Mouse (Mus musculus): ENCODE results near the gene Ror2.
"Not testable (repeated sequence)": the region's sequence is repeated elsewhere in the genome, so short reads cannot be mapped to it uniquely, and the experiment has no call there.

Ror2 gene

DNA sequence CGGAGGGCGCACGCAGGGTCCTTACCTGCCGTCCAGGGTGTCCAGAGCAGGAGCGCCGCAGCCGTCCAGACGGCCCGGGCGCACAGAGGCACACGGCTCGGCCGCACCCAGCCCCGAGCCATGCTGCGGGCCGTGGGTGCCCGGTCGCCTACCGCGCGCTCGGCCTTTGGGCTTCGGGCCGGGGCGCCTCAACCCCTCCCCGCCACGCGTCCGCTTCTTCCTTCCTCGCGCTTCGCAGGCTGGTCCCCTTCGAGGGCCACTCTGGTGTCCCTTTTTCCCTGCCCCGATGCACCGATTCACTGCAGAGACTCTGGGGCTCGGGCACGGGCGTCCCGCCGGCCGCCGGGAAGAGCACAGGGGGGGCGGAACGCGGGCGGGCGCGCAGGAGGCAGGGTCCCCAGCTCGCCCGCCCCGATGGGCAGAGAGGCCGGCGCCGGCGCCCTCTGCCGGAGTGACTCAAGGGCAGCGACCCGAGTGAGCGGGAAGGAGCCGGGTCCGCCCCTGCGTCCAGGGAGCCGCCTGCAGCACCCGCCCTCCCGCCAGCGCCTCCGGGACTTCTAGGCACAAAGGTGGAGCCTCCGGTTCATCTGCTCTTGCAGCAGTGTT, at the start of gene Ror2:
Gene Ror2 (minus strand): TSS at position 369 of the 606 bp plus-strand sequence.
- peak; percentile 10 to 16 for DNase-seq

DNA sequence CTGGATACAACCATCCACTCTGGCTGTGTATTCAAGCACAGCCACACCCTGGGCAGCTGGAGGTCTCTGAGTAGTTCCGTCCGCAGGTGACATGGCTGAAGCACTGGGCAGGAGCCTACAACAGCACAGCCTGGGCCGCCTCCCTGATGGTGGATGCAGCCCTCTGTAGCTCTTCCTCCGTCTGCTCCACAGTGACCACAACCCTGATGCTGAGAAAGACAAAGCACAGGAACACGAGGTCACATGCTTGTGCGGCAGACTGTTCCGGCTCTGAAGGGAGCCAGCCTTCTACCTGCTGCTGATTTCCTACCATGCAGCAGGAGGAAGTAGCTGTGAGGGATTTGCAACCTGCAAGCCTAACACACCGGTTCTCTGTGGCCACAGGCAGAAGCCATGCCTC, 47.8 kb upstream of the Ror2 start:
- no peak for DNase-seq

DNA sequence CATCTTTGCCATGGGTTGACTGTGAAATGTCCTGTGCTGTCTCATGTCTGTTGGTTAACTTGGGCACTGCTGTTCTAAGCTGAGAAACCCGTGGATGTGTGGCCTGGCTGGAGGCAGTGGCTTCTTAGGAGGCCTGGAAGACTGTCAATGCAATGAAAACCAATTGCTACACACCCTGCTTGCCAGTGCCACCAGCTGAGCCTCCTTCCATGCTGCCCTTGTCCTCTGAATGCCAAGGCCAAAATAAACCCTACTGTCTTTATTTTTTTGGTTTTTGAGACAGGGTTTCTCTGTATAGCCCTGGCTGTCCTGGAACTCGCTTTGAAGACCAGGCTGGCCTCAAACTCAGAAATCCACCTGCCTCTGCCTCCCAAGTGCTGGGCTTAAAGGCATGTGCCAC, 44.3 kb upstream of the Ror2 start:
- DNase-seq: no peak

DNA sequence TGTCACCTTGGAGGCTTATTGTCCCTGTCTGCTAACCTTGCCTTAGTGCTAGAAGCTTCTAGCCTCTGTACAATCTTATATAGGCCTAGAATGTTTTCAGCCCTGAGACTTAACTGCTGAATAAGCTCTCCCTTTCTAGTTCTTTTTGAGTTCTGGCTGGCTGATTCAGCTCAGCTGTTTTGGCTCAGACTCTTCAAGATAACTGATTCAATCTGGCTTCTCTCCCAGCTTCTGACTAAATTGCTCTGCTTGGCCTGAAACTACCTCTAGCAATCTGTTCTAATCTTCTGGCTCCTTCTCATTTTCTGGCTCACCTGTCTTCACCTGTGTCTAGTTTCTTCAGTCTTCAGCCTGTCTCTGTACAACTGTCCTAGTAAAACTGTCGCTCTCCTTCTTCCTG, 39.6 kb upstream of the Ror2 start:
- DNase-seq: no peak

DNA sequence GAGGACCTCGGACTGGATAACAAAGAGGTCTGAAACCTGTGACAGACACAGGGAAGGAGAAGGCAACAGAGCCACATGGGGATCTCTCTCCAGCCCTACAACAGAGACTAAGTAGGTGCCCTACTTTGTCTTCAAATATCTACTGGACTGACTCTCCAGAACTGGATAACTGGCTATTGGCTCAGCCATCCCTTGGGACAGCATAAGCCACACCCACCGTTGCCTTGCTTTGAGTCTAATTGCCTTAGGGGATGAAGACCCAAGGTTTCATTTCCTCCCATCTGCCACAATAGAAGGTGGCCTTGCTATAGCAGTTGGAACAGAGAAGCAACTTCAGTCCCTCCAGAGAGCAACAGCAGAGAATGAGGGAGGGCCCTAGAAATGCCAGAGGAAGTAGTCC, 37.7 kb upstream of the Ror2 start:
- no peak for DNase-seq

DNA sequence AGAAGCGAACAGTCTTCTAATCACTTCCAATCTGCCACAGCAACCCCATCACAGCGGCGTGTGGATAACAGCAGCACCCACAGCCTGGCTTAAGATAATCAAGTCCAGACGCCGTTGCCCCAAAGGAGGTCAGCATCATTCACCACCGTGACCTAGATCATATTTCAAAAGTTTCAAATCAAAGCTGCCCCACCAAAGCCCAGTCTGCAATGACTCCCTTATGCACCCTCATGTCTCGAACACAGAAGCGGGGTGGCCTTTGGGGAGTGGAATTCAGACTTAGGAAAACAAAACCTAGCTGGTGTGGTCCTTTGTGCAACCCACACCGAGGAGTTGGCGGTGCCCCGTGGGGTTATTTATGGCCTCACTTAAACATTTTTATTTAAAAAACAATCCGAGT, 35.0 kb upstream of the Ror2 start:
- DNase-seq: no peak

DNA sequence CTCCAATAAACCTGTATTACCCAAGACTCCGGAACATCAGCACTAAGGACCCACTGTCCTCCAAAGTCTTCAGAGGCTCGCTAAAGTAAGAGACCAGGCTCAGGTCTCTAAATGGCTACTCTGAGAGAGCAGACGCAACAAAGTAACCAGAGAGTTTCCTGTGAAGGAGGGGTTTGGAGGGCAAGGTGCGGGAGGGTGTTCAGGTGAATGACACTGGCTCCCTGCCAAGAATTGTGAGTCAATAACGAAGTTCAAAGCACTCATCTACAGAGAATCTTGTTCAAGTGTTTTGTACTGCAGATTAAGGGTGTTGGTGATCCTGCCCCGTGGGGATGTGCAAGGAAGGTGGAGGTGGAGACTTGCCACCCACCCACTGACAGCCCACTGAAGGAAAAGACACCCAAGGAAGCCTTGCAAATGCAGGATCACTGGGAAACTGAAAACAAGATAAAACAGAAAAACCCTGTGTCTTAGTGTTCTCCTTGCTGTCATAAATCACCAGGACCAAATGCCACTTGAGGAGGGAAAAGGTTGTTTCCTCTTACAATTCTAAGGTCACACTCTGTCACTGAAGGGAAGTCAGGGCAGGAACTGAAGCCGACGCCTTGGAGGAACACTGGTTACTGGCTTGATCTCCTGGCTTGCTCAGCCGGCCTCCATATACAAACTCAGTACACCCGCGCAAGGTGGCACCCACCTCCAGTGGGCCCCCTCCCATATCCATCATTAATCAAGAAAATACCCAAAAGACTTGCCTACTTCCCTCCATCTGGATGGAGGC, 30.8 kb upstream of the Ror2 start:
- no peak for DNase-seq

DNA sequence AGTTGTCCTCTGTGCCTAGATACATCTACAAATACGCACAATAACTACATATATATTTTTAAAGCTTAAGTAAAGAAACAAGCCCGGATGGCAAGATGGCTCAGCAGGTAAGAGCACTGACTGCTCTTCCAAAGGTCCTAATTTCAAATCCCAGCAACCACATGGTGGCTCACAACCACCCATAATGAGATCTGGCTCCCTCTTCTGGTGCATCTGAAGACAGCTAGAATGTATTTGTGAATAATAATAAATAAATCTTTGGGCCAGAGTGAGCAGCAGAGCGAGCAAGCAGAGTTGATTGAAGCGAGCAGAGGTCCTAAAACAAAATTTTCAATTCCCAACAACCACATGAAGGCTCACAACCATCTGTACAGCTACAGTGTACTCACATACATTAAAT, 29.8 kb upstream of the Ror2 start:
- not testable (repeated sequence) for DNase-seq

DNA sequence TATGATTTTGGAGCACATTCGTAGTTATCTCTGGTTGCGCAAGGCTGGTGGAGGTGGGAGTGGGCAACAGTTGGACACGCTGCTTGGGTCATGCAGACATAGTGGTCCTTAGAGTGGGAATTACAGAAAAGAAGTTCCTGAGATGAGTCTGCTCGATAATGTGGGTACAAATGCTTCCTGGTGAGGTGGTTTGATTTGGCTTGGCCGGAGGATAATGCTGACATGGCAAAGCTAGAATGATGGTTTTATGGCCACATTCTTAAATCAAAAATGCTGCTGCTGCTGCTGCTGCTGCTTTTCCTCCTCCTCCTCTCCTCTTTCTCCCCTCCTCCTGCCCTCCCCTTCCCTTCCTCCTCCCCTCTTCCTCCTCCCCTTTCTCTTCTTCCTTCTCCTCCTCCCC, 24.5 kb upstream of the Ror2 start:
- no peak for DNase-seq

DNA sequence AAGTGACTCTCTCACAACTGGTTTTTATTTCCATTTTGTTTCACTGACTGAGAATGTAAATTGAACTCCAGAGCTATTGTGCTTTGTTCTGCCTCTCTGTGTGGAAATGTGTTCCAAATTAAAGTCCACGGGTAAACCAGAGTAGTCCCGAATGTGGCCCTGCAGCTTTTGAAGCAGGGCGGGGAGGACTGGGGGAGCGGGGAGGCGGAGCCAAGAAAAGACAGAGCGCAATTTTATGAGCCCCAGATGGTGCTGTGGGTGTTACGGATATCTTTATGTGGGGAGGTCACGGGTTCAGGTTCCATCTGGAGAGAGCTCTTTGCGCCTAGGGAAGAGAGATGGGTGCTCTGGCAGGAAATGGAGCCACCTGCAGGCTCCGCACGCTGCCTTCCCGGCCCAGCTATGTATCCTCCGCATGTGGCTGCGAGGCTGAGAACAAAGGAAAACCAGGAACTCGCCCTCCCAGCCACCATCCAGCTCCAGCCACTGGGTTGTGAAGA, 23.8 kb upstream of the Ror2 start:
- DNase-seq: peak; percentile 31 to 64

DNA sequence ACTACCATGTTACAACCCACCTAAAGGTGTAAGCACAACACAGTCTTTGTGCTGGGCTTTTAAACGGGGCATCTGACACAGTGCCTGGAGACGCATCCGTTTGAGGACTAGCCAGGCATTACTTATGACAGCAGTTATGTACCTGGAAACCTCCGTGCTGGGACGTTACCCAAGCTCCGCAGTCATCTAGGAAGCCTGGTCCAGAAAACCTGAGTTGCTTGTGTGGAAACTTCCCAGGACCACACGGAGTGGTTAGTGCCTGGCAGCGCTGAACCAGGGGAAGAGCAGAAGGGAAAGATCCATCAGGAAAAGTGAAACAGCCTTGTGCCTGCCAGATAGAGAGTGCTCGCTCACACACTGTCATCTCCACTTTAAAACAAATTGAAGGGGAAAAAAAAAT, 23.2 kb upstream of the Ror2 start:
- DNase-seq: peak in 1 of 2 experiments; percentile 9

DNA sequence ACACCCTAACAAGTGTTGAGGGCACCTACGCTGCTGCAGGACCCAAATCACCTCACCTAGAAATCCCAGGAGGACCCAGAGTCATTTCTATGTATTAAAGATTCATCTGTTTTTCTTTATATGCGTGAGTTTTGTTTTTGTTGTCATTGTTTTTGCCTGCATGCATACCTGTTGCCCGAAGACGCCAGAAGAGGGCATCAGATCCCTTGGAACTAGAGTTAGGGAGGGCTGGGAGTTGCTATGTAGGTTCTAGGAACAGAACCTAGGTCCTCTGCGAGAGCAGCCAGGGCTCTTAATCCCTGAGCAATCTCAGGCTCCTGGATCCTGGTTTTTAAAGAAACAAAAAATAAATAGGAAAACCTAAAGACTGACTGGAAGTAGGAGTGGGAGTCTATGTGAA, 20.9 kb upstream of the Ror2 start:
- DNase-seq: no peak

DNA sequence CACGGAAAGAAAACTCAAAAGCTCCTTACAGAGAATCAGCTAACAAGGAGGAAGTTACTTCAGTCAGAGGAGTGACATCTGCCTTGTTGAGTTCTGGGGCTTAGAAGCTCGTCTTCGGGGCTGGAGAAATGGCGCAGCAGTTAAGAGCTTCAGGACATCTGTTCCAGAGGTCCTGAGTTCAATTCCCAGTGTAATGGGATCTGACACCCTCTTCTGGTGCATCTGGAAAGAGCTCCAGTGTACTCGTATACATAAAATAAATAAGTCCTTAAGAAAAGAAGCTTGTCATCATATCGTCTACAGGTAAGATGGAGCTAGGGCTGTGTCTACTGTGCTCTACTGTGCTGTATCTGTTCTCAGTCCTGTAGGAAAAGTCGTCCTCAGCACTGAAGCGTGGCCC, 19.3 kb upstream of the Ror2 start:
- DNase-seq: no peak

DNA sequence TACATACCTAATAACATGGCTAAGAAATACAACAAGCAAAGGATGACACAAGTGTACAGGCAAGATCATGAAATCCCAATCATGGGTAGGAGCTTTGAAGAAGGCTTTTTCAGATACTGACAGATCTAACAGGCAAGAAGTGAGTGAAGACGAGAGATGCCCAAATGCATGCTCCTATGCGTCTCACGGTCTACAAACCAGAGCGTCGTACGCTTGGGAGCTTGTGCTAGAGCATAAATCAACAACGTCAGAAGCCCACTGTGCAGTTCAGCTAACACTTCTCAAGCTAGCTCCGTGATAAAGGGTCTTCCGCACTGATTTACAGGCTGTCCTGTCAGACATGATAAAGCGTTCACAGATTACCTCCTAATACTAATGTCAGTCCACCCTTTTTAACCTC, 16.8 kb upstream of the Ror2 start:
- no peak for DNase-seq

DNA sequence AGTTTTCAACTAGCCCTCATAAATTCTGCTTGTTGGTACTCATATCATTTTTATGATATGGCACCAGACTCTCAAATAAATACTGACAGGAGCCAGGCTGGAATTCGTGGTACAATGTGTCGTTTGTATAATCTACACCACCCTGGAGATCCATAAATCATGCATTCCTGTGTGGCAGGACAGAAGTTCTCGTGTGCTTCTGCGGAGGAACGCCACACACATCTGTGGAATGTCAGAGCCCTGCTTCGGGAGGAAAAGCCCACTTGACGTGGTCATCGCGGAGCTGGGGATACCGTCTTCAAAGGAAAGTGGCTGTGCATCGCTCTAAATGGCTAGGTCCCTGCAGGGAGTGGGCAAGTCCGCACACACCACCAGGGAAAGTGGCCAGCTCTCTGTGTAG, 7.1 kb upstream of the Ror2 start:
- no peak for DNase-seq

DNA sequence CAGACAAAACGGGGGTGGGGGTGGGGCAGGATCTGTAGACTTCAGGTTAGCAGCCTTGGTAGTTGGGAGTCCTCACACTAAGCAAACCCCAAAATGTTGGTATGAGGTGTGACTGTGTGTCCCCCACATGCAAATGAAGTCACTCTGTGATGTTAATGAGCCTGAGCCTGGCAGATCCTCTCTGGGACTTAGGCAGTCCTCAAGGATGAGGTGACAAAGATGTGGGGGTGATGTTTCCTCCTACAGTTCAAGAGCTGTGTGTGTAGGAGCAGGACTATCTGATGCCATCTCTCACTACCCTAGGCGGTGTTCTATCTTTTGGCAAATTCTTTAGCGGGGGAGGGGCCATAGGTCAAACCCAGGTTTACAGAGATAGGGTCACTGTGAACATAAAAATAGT, 6.3 kb upstream of the Ror2 start:
- DNase-seq: no peak

DNA sequence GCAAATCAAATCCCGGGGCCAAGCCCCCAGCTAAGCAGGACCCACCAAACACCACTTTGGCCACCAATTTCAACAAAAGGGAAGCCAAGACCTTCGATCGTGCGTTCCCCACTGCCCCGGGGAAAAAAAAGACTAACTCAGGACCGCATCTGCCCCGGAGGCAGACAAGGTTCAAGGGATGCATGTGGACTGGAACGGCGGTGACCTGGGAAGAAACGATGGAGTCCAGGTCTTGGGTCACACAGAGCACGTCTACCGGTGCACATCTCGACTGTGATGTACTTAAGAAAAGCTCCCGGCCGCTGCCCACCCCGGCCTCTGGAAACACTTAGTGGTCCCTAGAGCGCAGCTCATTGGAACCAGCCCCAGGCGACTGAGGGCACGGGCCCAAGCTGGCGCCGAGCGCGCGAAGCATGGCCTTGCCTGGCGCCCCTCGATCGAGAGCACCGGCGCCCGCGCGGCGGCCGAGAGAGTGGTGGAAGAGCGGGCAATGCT, 616 bp downstream of the Ror2 start:
- DNase-seq: no peak

DNA sequence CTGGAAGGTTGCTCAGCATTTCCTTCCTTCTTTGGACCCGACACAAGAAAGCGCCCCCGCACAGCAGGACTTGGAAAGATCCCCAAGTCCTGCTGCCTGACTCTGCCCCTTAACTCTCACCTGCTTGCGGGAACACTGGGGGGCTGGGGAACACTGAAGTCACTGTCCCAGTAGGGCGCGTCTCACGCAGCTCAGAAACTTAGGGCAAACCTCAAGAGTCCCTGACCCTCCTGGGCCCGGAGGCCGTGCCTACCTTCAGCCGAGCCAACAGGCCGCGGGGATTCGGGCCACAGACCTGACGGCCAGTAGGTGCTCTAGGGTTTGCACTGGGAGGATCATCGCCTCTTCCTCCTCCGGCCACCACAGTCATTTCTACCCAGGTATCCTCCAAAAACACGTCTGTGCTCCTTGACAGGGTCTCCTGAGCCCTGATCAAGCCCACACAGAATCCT, 1.2 kb downstream of the Ror2 start:
- no peak for DNase-seq

DNA sequence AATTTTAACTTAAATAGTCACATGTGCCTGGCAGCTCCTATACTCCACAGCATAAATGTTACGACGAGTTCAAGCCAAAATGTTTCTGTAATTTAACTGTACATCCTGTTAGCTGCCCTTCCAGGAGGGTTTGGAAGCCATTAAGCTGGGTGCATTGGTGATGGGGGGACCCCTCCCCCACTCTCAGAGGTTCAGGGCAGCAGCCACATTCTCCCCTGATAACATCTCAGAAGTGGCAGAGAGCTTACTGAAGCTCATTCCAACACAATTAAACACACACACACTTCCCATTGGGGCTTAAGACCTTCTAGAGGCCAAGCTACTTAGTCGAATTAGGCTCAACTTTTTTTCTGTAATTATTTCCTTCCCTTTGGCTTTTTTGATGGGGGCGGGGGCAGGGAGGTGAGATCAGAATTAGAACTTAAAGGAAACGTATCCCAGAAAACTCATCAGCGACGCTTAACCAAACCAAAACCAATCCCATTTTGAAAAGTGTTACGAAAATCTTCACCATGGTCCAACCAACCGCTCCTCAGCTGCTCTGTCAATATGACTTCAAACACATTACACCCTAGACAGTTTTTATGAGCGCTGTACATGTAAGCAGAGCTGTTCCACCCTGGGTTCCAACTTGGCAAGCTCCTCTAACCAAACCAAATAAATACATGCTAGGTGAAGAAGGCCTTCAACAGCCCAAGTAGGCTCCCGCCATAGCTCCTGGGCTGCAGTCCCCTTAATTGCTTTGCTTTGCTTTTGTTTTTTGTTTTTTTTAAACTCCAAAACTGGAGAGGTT, 4.1 kb downstream of the Ror2 start:
- DNase-seq: no peak

DNA sequence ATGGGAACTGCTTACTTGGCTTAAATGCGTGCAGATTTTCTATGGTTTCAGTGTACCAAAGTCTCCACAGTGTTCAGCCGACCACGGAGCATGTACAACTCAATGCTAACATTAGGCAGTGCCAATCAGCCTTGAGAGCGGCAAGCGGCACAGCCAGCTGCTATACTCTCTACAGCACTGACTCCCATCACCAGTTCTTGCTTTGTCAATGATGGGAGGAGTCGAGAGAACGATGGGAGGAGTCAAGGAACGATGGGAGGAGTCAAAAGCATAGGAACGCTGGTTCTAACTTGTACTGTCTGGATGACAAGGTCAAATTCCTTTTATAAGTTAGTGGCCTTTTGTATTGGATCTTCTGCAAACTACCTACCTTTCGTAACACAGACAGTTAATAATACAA, 7.0 kb downstream of the Ror2 start:
- no peak for DNase-seq

DNA sequence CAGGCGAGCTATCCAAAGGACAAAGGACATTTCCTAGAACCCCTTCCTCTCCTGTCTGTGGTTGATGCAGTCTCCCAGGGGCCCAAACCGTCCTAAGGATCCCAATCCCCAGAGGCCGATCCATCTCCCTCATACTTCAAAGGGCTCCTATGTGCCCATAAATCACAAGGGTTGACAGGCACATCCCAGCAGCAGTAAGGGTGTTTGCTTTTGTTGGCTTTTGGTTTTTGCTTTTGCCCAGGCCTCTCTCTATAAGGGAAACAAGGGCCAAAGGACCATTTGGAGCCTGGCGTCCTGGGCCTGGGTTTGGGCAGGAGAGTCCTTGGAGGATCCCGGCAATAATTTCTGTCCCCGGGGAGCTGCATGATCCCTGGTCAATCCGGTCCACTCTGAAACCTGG, 9.5 kb downstream of the Ror2 start:
- no peak for DNase-seq

DNA sequence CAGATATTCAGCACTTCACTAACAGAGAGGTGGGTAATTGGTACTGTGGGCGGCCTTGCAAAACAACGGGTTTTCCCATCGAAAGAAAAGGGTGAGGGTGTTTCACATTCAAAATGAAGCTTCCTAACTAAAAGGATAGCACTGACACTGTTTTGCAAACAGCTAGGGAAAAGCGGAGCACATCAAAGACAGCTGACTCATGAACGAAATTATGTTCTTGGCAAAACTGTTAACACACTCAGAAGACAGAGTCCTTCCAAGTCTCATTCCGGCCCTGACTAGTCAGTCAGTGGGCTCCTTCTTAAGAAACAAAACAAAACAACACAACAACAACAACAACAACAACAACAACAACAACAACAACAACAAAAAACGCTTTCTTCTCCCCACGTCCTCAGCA, 10.1 kb downstream of the Ror2 start:
- no peak for DNase-seq

DNA sequence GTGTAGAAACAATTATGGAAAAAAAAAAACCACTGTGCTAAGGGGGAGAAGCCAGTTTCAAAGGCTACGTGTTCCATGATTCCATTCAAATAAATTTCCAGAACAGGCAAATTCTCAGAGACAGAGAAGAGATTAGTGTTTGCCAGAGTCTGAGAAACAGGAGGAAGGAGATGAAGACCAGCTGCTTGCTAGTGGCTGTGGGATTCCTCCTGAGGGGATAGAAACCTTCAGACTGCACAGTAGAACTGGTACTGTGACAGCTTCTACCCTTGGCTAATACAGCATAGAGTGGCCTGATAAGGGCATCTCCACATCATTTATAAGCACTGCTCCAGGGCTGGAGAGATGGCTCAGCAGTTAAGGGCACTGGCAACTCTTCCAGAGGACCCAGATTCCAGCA, 11.2 kb downstream of the Ror2 start:
- no peak for DNase-seq

DNA sequence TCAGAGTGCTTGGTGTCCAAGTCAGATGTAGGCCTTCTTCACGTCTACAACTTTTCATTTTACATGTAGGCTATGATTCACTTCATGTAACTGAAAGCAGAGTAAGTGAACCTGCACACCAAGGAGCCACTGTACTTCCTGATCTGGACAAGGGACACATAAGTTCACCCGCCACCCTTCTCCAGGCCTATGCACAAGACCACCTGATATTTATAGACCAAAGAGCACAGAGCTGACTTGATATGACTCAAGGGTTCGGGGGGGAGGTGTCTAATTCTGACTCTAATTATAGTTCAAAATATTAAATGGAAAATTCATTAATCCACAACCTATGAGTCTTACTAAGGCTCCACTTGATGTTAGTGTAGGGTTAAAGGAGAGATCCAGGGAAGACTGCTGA, 14.3 kb downstream of the Ror2 start:
- no peak for DNase-seq

All from thymus, postnatal 36 days (tissue).